Mouse (Mus musculus) CH12.LX (cell line): Measurements from ENCODE around the gene Snrk.

Experiments used
- BHLHE40 ChIP-seq: IDR thresholded peaks from 2 replicates; pipeline ENCODE4 v1.6.1; 2011; ENCODE audit warnings: mild to moderate bottlenecking, low read depth, low read length, improper control_type of control experiment
- CTCF ChIP-seq, 2 experiments: IDR thresholded peaks in 1 of 2; conservative IDR thresholded peaks in 1 of 2; 2 replicates each; pipeline ENCODE4 v1.5.1; 2011 to 2012; ENCODE audit warnings: low read depth in 2 of 2, low read length in 2 of 2, improper control_type of control experiment in 1 of 2, inconsistent platforms in 1 of 2, mild to moderate bottlenecking in 1 of 2, moderate library complexity in 1 of 2
- E2F4 ChIP-seq: IDR thresholded peaks from 2 replicates; pipeline ENCODE4 v1.6.1; 2011; ENCODE audit warnings: low read depth, low read length, improper control_type of control experiment; ENCODE audit not compliant: insufficient replicate concordance

DNA sequence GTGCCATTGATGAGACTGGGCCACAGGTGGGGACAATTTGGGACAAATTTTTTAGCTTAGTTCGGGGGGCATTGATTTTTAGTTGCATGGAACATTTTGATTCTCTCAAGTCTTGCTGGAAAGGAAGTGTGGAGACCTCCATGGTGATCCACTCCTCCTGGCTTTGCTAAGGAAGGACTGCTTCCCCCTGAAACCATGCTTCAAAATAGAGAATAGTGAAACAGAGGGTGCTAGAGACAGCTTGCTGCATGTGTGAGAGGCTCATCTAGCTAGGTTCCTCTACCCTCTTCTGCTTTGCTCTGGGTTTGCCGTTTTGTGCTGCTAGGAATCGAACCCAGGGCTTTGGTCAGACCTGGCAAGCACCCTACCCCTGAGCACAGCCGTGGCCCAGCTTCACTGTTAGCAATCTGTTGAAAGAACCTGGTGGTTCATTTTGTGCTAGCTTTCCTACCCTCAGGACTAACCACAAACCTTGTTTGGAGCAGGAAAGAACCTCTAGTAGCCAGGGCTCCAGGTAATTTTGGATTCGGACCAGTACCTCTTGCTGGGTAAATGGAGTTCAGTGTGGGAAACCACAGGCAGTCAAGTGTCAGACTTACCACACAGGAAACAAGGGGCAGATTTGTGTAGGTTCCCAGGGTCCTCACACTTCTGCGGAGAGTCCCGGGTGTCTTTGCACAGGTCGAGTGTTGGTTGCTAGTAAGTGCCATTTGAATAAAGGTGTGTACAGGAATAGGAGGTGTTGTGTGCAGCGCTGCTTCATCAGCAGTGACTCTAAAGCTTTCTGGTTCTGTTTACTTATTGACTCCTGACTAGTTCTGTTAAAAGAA lies 33.1 kb downstream of the Snrk start:
- TF ChIP-seq CTCF (conservative IDR thresholded peaks at IDR 0.05 in 1 of 2, IDR thresholded peaks at IDR 0.05 in 1 of 2; ENCODE audit: low read depth in 2 of 2, low read length in 2 of 2) (no peak), E2F4 (no peak), BHLHE40 (no peak)
